Mouse (Mus musculus) spleen, adult 2 months (tissue): Measurements from ENCODE around the gene Kazn.

Experiments used
- CTCF ChIP-seq: fragments of 200-500 bp; IDR thresholded peaks from 2 replicates; pipeline ENCODE4 v1.5.1; 2011; ENCODE audit warnings: mild to moderate bottlenecking, inconsistent platforms; ENCODE audit not compliant: insufficient read depth, insufficient read length, insufficient replicate concordance; ENCODE audit errors: extremely low read depth
- POLR2A ChIP-seq: fragments of 200-500 bp; IDR thresholded peaks from 2 replicates; pipeline ENCODE4 v1.6.1; 2011; ENCODE audit warnings: low read depth, low read length, inconsistent platforms

DNA sequence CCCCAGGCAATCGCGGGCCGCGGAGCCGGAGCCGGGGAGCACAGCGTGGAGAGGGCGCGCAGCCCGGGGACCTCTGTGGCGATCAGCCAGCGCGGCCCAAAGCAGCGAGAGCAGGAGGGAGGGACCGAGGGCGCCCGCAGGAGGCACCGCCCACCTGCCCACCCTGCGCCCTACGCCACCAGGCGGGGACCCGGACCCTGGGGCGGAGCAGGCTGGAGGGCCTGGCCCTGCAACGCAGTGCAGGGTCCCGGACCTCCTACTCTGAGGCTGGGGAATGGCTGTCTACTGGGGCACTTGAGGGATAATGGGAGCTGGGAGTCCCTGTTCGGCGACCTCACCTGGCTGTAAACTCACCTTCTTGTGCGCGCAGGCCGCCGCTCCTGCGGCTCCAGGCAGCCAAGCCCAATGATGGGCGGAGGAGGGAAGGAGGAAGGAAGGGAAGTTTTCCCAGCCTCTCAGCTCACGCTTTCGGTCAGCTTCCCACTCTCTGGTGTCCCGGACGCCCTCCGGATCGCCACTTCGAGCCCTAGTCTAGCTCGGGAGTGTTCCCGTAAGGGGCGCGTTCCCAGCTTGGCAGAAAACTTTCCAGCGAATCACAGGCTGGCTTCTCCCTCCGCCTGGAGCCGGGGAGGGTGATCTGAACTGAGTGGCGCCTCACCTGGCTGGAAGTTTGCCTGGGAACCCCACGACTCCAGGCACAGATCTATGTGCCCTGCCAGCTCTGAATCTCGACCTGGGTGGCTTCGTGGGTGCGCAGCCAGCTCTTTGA is 154.9 kb downstream of the Kazn start, which contains the start of gene Tmem51:
- no peak for TF ChIP-seq POLR2A
- no peak for TF ChIP-seq CTCF
